Mouse (Mus musculus): Measurements from ENCODE around the gene Sh3bgrl2.

- TF ChIP-seq CTCF (IDR thresholded peaks at IDR 0.05; ENCODE audit: borderline replicate concordance, insufficient read depth, low read depth, low read length) (no peak), POLR2A (IDR thresholded peaks at IDR 0.05; ENCODE audit: borderline replicate concordance, insufficient read depth, low read length) (no peak)
These were observed 40.9 kb downstream of the Sh3bgrl2 start for GRCm38 (mm10) chr9:83589063-83589462.

All from cerebellum, adult 2 months (tissue).